Mouse (Mus musculus): Measurements from ENCODE around the gene Ldlrap1.

Gene Ldlrap1

DNA sequence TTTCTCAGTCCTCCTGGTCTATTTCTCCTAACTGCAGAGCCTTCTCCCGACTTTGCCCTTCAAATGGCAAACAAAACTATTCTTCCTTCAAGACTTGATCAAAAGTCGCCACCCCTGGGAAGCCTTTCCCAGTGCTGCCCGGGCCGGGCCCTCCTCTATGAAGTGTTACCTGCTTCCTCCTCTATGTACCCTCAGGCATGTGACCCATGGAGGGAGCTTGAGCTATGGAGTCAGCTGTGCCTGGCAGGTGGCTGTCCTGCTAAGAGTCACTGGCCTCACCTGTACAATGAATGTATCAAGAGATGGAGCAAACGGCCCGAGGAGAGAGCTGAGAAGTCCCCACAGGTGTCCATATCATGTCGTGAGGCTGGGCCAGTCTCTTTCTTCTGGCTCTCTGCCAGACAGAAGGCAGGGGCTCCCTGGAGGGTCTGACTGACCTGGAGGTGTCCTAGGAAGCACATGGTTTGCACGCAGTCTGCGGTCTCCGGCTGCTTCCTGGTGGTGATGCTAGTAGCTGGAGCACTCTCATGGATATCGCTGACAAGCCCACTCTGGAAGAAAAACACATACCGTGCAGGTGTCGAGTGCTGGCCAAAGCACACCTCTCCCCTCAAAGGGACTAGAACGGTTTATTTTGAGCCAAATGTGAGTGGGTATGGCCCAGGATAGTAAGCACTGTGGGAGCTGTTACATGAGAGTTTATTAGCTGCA is 7.6 kb upstream of the Ldlrap1 start:
- DNase-seq (ENCODE audit: low spot score): no peak

DNA sequence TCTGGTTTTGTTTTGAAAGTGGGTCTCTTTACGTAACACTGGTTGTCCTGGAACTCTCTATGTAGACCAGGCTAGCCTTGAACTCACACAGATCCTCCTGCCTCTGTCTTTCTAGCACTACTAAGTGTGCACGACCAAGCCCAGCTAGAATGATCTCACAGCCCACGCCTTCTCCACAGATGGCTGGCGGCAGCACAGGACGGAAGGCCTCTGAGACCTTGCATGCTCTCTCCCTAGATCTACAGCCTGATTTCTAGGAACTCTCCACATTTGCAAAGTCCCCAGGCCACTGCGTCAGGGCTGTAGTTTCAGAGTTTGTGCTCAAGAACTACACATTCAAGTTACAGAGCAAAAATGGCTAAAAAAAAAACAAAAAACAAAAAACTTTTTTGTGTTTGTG is 6.3 kb upstream of the Ldlrap1 start:
- DNase-seq (ENCODE audit: low spot score): no peak

DNA sequence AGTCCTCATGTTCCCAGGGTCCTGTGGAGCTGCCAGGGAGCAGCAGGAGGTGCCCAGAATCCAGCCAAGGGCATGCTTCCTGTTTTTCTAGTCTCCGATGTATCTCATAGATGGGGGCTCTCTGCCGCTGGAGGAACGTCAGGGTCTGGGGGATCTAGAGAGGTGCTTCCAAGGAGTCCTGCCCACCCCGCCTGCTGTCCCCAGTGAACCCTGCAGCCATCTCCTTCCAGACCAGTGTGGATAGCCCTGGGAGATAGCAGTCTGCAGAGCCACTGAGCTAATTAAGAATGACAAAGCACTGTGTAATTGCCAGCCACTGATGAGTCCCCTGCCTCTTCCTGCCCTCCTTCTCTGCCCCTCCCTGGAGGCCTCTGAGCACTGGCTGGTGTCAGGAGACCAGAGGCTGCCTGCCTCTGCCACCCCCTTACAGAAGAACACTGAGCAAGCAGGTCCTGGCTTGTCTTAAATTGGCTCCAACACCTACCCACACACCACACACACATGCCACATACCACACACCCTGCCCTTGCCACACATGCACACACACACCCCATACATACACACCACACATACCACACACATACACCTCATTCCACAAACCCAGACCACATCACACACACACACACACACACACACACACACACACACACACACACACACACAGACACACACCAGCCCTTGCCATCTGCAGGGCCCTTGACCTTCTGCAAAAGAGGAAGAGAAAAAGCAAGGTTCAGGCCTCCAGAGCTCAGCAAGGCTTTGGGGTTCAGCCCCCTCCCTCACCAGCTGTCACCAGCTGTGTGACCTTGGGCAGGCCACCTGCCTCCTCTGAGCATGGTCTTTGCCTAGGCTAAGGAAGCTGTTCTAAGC is 5.2 kb upstream of the Ldlrap1 start:
- DNase-seq (ENCODE audit: low spot score): no peak

DNA sequence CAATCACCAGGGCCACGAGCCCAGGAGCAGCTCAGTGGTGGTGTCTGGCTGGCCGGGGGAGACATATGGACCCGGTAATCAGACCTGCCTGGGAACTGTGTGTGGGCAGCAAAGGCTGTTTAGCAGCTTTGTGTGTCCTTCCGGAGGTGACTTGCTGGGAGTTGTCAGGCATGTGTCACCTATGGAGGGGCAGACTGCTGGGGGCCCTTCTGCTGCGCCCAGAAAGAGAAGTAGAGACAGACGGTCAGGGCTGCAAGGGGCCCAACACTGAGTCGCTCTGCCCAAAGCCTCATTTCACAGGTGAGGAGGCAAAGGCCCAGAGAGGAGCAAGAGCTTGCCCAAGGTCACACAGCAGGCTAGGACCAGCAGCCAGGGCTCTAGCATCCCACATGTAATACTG is 2.1 kb upstream of the Ldlrap1 start:
- no peak for DNase-seq (ENCODE audit: low spot score)

DNA sequence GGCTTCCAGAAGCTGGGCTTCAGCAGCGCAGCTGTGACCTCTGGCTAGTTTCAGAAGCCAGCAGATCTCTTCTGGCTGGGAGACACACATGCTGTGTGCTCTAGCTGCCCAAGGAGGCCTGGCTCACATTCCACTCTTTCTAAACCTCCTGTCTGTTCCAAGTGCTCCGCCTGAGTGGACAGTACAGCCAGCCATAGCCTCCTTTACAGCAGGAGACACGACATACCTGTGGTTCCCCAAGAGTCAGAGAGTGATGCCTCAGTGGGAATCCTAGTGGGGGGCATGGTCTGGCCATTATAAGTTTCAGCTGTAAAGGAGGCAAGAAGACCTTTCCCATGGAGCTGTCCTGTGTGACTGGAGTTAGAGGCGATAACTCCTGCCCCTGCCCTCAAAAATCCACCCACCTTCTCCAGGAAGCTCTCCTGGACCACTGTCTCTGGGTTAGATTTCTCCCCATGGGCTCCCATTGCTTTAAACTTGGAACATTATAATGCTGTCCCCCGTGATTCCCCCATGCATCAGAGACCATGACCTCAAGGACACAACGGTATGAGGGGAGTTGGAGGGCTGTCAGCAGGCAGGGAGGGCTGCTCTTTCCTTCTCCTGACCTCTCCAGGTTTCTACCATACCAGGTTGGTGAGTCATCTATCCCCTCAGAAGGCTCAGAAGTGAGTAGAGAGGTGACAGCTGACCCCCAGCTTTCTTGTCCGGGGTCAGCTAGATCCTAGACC is 1.4 kb upstream of the Ldlrap1 start:
- DNase-seq (ENCODE audit: low spot score): no peak

DNA sequence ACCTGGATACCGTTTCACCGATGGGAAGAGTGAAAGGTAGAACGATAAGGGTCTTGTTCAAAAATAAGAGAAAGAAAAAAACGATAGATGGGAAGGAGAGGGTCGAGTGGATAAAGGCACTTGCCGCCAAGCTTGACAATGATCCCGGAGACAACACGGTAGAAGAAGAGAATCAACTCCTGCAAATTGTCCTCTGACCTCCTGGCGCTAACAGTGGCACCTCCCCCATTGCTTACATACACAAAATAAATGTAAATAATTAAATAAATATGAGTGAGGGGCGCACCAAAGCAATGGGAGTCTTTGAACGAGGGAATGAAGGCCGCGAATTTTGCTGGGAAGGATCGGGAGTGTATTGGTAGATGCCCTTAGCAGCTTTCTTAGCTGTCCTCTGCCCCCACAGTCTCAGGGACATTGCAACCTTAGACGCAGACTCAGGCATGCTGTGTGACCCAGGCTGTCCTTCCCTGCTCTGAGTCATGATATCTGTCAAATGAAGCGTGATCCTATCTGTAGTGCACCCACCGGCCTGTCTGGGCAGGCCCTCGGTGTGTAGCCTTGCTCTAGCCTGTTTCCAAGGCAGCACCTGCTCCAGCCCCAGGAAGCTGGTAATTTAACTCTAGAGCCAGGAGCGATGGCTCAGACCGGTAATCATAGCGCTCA is 533 bp upstream of the Ldlrap1 start:
- no peak for DNase-seq (ENCODE audit: low spot score)

DNA sequence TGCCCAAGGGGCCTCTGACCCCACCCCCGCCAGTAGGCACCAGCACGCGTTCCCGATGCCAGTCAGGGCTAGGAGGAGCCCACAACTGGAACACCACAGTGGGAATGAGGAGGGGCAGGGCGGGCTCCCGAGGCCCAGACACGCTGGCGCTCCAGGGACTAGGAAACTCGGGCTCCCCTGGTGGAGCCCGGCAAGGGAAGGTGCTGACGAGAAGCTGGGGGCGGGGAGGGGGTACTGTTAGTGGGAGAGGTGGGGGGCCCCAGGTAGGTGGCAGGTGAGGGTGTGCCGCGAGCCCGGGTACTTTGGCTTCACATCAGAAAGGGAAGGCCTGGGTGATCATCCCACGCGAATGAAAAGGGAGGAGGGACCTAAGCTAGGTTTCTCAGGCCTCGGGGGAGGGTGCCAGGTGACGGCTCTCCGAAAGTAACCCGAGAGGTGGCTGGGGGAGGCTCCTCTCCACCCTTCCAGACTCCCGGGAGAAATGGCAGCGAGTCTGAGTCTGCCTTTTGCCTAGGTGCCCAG is 859 bp downstream of the Ldlrap1 start:
- DNase-seq (ENCODE audit: low spot score): no peak

DNA sequence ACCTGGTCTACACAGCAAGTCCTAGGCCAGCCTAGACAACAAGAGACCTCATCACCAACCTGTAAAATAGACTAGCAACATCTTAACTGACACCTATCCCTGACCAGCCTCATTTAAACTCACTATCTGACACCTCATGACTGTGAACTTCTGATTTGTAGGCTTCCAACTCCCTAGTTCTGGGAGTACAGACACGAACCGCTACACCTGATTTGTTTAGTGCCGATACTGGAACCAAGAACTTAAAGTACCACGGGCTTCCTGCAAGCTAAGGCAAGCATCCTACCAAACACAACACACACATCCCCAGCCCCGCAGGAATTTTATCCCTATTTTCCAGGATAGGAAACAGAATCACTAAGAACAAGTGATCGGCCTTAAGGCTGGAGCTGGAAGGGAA is 1.5 kb downstream of the Ldlrap1 start:
- no peak for DNase-seq (ENCODE audit: low spot score)

DNA sequence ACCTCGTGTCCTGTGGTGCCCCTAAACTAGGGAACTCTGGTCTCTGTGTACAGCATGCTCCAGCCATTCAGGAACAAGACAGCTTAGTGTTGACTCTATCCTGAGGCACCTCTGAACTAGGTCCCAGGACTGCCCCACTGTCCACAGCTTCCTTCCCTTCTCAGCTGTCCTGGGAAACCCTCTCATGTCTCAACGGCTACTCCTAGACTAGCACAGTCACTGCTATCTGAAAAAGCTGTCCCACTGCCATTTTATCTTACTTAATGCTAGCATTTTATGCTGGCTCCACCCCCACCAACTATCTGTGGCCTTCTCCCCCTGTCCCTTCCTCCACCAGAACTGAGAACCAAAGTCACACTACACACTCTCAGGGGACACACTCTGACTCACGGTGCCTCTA is 3.5 kb downstream of the Ldlrap1 start:
- no peak for DNase-seq (ENCODE audit: low spot score)

DNA sequence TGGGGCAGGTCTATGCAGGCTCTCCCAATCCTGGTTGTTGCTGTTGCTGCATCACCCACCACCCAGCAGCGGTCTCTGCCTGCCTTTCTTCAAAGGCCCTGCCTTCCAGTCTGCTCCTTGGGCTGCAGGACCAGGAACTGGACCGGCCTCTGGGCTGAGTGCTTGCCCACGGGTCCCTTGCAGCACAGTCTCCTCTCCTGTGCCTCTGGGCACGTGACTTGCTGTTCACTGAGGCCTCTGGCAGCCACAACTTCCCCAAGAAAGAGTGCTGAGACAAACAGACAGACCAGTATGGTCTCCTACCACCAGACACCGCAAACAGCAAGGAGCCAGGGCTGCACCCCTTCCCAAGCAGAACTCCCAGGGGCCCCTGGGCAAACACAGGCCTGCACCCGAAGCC is 5.5 kb downstream of the Ldlrap1 start:
- DNase-seq (ENCODE audit: low spot score): no peak

DNA sequence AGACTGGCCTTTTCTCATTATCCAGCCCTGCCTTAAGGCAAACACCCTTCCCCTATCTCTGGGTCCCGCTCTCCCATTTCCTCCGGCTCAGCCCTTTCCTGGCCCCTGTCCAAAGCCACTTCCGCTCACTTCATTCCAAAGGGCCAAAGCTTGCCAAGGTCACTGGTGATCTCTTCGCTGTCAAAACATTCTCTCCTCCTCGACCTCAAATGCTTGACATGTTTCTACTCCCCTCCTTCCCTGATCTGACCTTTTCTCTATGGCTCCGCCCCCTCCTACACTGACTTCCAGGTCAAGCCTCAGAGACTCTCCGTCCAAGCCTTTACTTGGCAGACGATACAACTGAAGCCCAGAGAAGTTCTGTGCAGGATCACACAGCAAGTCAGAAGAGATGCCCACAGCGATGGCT is 7.0 kb downstream of the Ldlrap1 start:
- DNase-seq (ENCODE audit: low spot score): no peak

DNA sequence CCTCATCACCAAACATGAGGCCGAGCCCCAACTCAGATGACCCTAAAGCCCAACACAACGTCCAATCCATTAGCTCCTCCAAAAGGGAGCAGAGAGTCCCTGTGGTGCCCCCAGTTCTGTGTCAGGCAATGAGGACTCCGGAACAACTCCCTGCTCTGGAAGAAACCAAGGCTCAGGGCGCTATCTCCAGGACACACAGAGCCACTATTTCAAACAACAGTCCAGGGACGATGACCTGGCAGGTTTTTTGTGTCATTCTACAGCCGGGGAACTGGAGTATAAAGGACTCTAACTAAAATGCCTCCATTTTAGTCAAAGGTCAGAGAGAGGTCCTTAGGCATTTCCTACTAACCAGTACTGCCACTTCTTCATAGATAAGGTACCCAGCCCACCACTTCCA is 7.5 kb downstream of the Ldlrap1 start:
- DNase-seq (ENCODE audit: low spot score): no peak

DNA sequence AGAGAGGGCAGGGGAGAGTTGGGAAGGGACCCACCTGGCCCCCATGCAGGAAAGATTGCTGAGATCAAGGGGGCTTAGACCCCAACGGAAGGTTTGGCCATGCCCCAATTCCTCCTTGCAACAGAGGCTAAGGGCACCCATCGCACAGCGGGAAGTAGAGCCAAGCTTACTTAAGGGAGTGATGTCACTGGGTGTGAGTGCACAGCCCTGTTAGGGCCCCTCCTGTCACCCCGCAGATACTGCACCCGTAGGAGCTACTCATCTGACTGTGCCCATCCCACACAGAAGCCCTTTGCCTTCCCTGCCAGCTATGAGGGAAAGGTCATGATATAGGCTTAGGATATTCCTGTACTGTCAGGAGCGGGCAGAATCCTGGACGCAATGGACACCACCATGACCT is 8.3 kb downstream of the Ldlrap1 start:
- no peak for DNase-seq (ENCODE audit: low spot score)

DNA sequence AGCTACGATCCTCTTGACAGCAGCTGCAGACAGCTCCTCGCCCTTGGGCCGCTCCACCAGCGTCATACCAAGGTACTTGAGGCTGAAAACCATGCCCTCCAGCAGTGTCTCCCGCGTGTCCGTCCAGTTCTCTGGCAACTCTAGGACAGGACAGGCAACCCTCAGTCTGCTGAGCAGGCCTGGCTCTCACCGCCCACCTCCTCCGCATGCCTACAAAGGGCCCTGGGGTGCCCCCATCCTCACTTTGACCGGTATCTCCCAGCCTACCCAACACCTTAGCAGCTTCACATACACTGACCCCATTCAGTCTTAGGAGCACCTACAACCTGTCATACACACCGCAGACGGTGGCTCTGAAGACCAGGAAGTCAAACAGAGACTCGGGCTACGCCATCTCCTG is 8.9 kb downstream of the Ldlrap1 start:
- DNase-seq (ENCODE audit: low spot score): no peak

DNA sequence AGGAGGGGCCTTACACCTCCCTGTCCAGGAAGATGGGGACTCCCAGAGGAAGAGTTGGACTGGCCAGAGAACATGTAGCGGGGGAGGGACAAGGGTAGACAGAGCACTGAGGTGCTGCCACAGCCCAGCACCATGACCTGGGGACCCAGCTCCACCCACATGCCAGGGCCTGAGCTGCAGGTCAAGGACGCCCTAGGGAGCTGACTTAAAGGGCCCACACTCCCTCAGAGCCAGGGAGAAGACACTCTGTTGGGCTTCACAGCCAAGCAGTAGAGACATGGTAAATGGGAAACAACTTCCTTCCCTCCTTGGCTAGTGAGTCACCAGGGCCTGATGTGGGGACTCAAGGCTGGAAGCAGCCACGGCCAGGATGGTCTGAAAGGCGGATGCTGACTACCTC is 9.5 kb downstream of the Ldlrap1 start:
- DNase-seq (ENCODE audit: low spot score): no peak

DNA sequence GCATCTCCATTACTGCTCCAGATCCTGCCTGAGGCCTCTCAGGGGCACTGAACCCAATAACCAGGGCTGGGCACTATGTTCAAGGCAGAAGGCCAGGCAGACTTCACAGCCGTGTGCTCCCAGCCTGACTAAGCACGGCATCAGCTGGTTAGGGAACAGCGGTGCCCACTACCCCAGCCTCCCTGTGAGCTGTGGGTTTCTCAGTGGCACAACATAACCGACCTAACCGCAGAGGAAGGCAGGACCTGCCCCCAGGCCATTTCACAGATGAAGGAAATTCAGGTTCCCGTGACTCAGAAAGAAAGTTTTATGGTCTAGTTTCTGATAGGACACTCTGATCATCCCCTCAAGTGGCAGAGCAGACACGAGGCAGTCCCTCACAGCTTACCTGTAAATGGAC is 10.9 kb downstream of the Ldlrap1 start:
- no peak for DNase-seq (ENCODE audit: low spot score)

DNA sequence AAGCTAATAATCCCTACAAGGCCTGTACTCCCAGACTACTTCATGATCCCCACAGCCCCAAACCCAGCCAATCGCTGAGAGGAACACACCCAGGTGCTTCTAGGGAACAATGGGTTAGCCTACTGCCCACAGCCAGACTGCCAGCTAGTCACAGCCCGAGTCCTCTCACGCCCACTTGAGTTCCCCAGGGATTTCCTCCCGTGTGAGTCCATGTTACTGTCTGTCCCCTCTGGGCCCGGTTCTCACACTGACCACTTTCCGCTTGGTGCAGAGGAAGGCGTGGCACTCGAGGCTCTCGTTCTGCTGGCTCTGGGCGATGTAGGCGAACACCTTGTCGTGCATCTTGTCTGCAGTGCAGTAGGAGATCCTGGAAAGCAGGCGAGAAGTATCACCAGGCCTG is 12.9 kb downstream of the Ldlrap1 start:
- no peak for DNase-seq (ENCODE audit: low spot score)

DNA sequence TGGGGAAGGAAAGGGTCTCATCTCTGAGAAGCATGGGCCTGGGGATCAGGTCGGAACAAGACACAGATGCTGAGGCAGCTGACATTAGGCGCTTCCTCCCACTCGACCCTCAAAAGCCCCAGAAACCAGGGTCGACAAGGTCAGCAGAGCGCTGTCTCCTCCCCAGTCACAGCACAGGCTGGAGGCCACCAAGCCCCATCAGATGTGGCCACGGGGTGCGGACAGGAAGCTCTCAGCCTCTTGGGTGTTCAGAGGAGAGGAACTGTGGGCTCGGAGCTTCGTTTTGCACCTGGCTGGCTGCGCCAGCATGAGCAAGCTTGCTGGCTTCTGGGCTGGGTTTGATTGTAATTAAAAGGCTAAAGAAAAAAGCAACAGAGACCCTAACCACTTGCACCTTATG is 13.5 kb downstream of the Ldlrap1 start:
- DNase-seq (ENCODE audit: low spot score): no peak

DNA sequence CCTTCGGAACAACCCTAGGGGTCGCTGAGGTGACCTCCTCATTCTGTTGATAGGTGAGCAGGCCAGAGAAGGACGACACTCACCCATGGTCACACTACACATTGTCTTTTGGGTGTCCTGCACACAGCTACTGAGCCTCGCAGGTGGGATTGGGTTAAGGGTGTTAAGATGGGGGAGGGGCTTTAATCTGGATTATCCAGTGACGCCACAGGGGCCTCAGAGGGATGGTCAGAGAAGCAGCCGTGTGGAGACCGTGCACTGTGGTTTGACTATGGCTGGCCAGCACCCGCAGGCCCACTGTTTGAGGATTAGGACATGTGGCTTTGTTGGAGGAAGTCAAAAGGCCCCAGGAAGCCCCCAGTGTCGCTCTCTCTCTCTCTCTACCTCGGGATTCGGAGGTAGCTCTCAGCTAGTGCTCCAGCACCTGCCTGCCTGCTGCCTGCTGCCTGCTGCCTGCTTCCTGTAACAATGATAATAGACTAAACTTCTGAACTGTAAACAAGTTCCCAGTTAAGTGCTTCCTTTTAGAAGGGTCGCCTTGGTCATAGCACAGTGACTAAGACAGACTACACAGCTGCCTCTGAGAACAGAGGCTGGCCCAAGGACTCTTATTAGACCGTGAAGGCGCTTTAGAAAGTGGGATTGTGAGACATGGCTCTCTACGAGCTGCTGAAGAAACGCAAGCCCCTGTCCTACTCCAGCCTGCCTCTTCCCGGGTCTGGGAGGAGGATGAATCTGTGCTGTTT is 14.1 kb downstream of the Ldlrap1 start:
- no peak for DNase-seq (ENCODE audit: low spot score)

DNA sequence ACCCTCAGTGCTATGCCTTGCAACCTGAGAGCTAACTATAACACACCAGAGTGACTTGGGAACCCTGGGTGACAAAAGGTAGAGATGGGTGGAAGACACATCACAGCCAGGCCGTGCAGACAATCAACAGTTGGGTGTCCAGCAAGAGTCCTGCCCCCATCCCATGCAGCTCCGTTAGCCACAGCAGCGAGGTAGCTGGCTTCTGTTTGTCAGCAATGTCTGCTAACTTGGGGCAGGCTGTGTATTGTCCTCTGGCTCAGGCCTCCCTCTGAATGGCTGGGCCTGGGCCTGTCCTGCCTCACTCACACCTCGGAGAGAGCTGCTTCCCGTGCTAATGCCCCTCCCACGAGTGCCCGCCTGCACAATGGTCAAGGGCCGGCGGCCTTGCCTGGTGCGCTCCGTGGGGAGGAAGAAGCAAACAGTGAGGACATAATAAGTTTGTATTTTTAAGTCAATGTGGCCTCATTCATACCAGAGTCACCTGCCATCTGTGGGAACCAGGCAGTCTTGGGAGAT is 14.9 kb downstream of the Ldlrap1 start:
- no peak for DNase-seq (ENCODE audit: low spot score)

DNA sequence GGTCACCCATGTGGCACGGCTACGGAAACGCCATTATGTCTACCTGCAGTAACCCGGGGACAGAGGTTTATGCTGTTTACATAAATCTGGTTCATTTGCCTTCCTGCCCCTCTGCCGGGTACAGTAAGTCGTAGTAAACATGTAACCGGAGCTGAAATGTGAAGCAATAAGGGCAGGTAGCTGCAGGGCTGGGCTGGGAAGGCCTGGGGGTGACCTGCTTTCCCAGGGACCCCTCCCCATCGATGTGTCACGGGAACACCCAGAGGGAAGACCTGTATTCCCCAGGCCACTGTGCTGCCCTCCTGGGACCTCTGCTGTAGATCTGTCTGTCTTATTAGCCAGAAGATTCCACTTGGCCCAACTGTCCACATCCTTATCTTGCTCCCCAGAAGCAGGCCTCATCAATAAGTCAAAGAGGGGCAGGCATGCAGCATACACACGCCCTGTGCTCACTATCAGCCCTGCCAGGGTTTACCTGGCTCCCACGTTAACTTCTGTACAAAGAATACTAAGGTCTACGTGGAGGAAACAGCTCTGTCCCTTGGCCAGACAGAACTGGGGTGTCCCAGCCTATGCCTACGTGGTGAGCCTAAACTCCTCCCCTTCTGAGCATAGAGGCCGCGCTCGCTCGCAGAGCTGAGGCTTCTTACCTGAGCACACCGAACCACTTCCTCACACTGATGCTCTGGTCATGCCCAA is 16.0 kb downstream of the Ldlrap1 start:
- DNase-seq (ENCODE audit: low spot score): no peak
